In the genomic region with DNA sequence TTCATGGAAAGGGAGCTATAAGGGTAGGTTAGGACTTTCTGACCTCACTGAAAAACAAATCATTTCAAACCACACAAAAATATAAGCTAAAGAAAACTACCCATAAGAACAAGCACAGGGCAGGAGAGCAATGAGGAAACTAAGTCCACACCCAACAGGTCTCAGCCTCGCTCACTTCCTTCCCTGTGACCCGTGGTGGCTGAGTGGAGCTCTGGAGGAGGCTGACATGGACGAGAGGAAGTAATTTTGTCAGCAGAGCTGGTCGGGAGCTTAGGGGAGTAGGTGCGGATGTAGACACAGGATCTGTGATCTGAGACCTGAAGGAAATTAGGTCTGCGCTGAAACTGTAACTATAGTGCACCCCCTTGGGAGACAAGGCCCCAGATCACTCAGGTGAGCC, we compare ENCODE assay signal across 28 mouse cellular contexts. TPM values are rescaled to one million over a fixed set of nuclear protein-coding genes. Genes with fewer than 3 reads are reported as not detected.
DNase-seq lines count a peak whose midpoint lies in the region; ATAC-seq and TF ChIP-seq lines count a peak whose summit lies in the region.
"Had no signal": no experiment of that assay in that cellular context is flagged by ENCODE, and none has a peak within 500 bp of the region (broad histone marks: within the 10 kb centered on the region; RNA-seq: fewer than 3 reads in every experiment).

No protein-coding gene starts in this region.

- no peak overlapping the region for H3K4me3 ChIP-seq in thymus, adult 2 months (ENCODE audit: control insufficient read depth, insufficient read depth, low read length)
- no peak overlapping the region for H3K4me3 ChIP-seq in MEL (ENCODE audit: control insufficient read depth in 1 of 2, insufficient read depth in 1 of 2, low read depth in 2 of 2, low read length in 2 of 2)
- H3K4me3 ChIP-seq: forebrain, embryonic 10.5 days; forebrain, embryonic 13.5 days had no signal

- DNase-seq in thymus, postnatal 0 days (ENCODE audit: low spot score): peak; percentile 10
- DNase-seq in thymus, adult 2 months: no peak
- DNase-seq in MEL (ENCODE audit: low read depth, low spot score): peak; percentile 27
- DNase-seq in embryo, embryonic 10 days (ENCODE audit: low spot score): no peak
- DNase-seq in kidney, postnatal 14 days: no peak
- DNase-seq in left cerebral cortex, adult 11 months (ENCODE audit: low spot score): no peak
- DNase-seq: adrenal gland, postnatal 10 days; adrenal gland, postnatal 36 days; cerebellum, adult 2 months; cerebellum, adult 9-11 months; cerebellum, postnatal 25 days; gastrocnemius, postnatal 10 days; gastrocnemius, postnatal 36 days; heart, postnatal 36 days had no signal

- TF ChIP-seq RAD21 in MEL (IDR thresholded peaks at IDR 0.05; ENCODE audit: low read depth, low read length): no peak

- H3K36me3 ChIP-seq in thymus, adult 2 months (ENCODE audit: control insufficient read depth, insufficient read depth, low read length): no peaks in the 10 kb centered on the region
- H3K36me3 ChIP-seq in MEL (ENCODE audit: control insufficient read depth in 1 of 2, insufficient read depth in 2 of 2, low read length in 2 of 2): no peaks in the 10 kb centered on the region
- H3K36me3 ChIP-seq: forebrain, embryonic 10.5 days had no signal

- H3K79me2 ChIP-seq in MEL (ENCODE audit: control insufficient read depth, insufficient read depth, low read length, poor library complexity): no peaks in the 10 kb centered on the region

- WGBS in thymus, adult 2 months: 15% methylated on average over 6 of the region's 6 CpGs

- no peak for TF ChIP-seq POLR2A in thymus, adult 2 months (IDR thresholded peaks at IDR 0.05; ENCODE audit: control insufficient read depth, extremely low read depth, insufficient read depth, low read length, poor library complexity)
- no peak for TF ChIP-seq POLR2A in MEL (IDR thresholded peaks at IDR 0.05; ENCODE audit: control insufficient read depth in 1 of 2, insufficient read depth in 1 of 2, low read depth in 1 of 2, low read length in 2 of 2, poor library complexity in 1 of 2)

- ATAC-seq in hematopoietic stem cell, adult 5-6 weeks (replicated peaks in 1 of 2; ENCODE audit: insufficient read depth in 1 of 2, low FRiP score in 2 of 2, low TSS enrichment in 1 of 2, low read depth in 1 of 2, poor library complexity in 2 of 2, severe bottlenecking in 2 of 2): peak; percentile 80 to 89
- peak; percentile 89 for ATAC-seq in megakaryocyte progenitor cell, adult 5-6 weeks (replicated peaks; ENCODE audit: poor library complexity)
- ATAC-seq: forebrain, embryonic 13.5 days; forebrain, embryonic 16.5 days; hindbrain, postnatal 0 days; Patski had no signal

- H3K27ac ChIP-seq in thymus, adult 2 months (ENCODE audit: control insufficient read depth, insufficient read depth, low read length): no peak overlapping the region
- no peak overlapping the region for H3K27ac ChIP-seq in MEL (ENCODE audit: control insufficient read depth, low read depth, low read length)
- H3K27ac ChIP-seq: forebrain, embryonic 10.5 days; forebrain, embryonic 13.5 days; hindbrain, embryonic 14.5 days; hindbrain, postnatal 0 days had no signal

- no peaks in the 10 kb centered on the region for H3K9me3 ChIP-seq in MEL (replicated peaks; ENCODE audit: insufficient read depth, low read length)
- H3K9me3 ChIP-seq: forebrain, embryonic 10.5 days; forebrain, embryonic 13.5 days had no signal

- no peak overlapping the region for H3K9ac ChIP-seq in MEL (ENCODE audit: control insufficient read depth, low read depth, low read length, poor library complexity, severe bottlenecking)
- H3K9ac ChIP-seq: forebrain, embryonic 13.5 days; hindbrain, embryonic 14.5 days had no signal

- no peak for TF ChIP-seq CTCF in thymus, adult 2 months (IDR thresholded peaks at IDR 0.05; ENCODE audit: borderline replicate concordance, control insufficient read depth, extremely low read depth, insufficient read depth, low read length, poor library complexity)
- TF ChIP-seq CTCF in MEL (IDR thresholded peaks at IDR 0.05 in 2 of 3, conservative IDR thresholded peaks at IDR 0.05 in 1 of 3; ENCODE audit: control insufficient read depth in 1 of 3, insufficient read depth in 1 of 3, low read depth in 2 of 3, low read length in 3 of 3, poor library complexity in 1 of 3, severe bottlenecking in 1 of 3): no peak

- peaks cover 14% of the 10 kb centered on the region for H3K4me1 ChIP-seq in thymus, adult 2 months (replicated peaks; ENCODE audit: control insufficient read depth, insufficient read depth, low read length)
- H3K4me1 ChIP-seq in MEL (ENCODE audit: control insufficient read depth in 1 of 2, insufficient read depth in 2 of 2, low read length in 2 of 2): no peaks in the 10 kb centered on the region
- H3K4me1 ChIP-seq: forebrain, embryonic 10.5 days; forebrain, embryonic 13.5 days had no signal

- TF ChIP-seq EP300 in MEL (IDR thresholded peaks at IDR 0.05; ENCODE audit: low read depth in 1 of 2, low read length in 2 of 2): no peak

- H3K27me3 ChIP-seq in thymus, adult 2 months (ENCODE audit: control insufficient read depth, insufficient read depth, low read length): no peaks in the 10 kb centered on the region
- peaks cover 6 to 14% of the 10 kb centered on the region in 2 experiments; a peak in 3 of 4 replicates for H3K27me3 ChIP-seq in MEL (ENCODE audit: control insufficient read depth in 1 of 2, insufficient read depth in 2 of 2, low read length in 2 of 2)
- H3K27me3 ChIP-seq: forebrain, embryonic 13.5 days had no signal

TF ChIP-seq in MEL, 35 proteins besides CTCF, POLR2A, EP300 and RAD21:
- TF ChIP-seq ZKSCAN1 (IDR thresholded peaks at IDR 0.05; ENCODE audit: low read depth, low read length) (no peak), CHD2 (IDR thresholded peaks at IDR 0.05; ENCODE audit: low read length) (no peak), SIN3A (IDR thresholded peaks at IDR 0.05; ENCODE audit: low read length) (no peak), UBTF (IDR thresholded peaks at IDR 0.05; ENCODE audit: borderline replicate concordance, insufficient read depth, low read depth, low read length) (no peak), MXI1 (IDR thresholded peaks at IDR 0.05; ENCODE audit: low read depth, low read length) (no peak), ZC3H11A (IDR thresholded peaks at IDR 0.05; ENCODE audit: low read depth, low read length) (no peak), USF2 (IDR thresholded peaks at IDR 0.05; ENCODE audit: borderline replicate concordance in 1 of 2, insufficient read depth in 1 of 2, low read depth in 1 of 2, low read length in 2 of 2) (no peak)

RNA-seq across cellular contexts. Expression of a gene that starts 21.4 kb away (rescaled TPM):
- polyA plus RNA-seq in thymus, postnatal 0 days (2015; fragmentation: Nextera tagmentation; extraction: Ambion mirVana): 16.1 and 21.3 TPM in 2 replicates
- 3.1 and 5.1 TPM in 2 replicates for polyA plus RNA-seq in thymus, adult 2 months (2012; rRNA removed)
- 0.10 and 0.69 TPM in 2 replicates for total RNA-seq in MEL (2012; rRNA removed)
- 1 to 10 TPM in 1 of 2 experiments, not detected in 1; 1.4 TPM for polyA plus RNA-seq in MEL (2012; ENCODE audit: insufficient read depth in 1 of 2, insufficient read length in 2 of 2, low read depth in 1 of 2, low replicate concordance in 2 of 2, missing spikeins in 1 of 2)
- not detected in 2 replicates for total RNA-seq in hematopoietic stem cell, adult 5-6 weeks (2017)
- 0.51 and 1.3 TPM in 2 replicates for total RNA-seq in megakaryocyte progenitor cell, adult 5-6 weeks (2015)
- total RNA-seq in megakaryocyte progenitor cell, adult 5-6 weeks (2017): 0.37 TPM in 1 of 2 replicates, not detected in the other

RNA-seq across cellular contexts. Expression of a gene that starts 21.4 kb away (rescaled TPM):
- 37.5 and 39.0 TPM in 2 replicates for polyA plus RNA-seq in thymus, postnatal 0 days (2015; fragmentation: Nextera tagmentation; extraction: Ambion mirVana)
- 20.6 and 25.8 TPM in 2 replicates for polyA plus RNA-seq in thymus, adult 2 months (2012; rRNA removed)
- total RNA-seq in MEL (2012; rRNA removed): 3.8 and 5.0 TPM in 2 replicates
- polyA plus RNA-seq in MEL (2012; ENCODE audit: insufficient read depth in 1 of 2, insufficient read length in 2 of 2, low read depth in 1 of 2, low replicate concordance in 2 of 2, missing spikeins in 1 of 2): 1 to 10 TPM in 1 of 2 experiments, not detected in 1; 6.5 TPM
- 7.7 and 10.9 TPM in 2 replicates for total RNA-seq in hematopoietic stem cell, adult 5-6 weeks (2017)
- total RNA-seq in megakaryocyte progenitor cell, adult 5-6 weeks (2015): 11.0 and 13.0 TPM in 2 replicates
- total RNA-seq in megakaryocyte progenitor cell, adult 5-6 weeks (2017): 9.5 and 12.2 TPM in 2 replicates

RNA-seq across cellular contexts. Expression of a gene that starts 39.5 kb away (rescaled TPM):
- polyA plus RNA-seq in thymus, postnatal 0 days (2015; fragmentation: Nextera tagmentation; extraction: Ambion mirVana): 42.1 and 43.7 TPM in 2 replicates
- 27.5 and 35.3 TPM in 2 replicates for polyA plus RNA-seq in thymus, adult 2 months (2012; rRNA removed)
- total RNA-seq in MEL (2012; rRNA removed): 185 and 216 TPM in 2 replicates
- 100 to 1,000 TPM; 265 to 627 TPM for polyA plus RNA-seq in MEL (2012; ENCODE audit: insufficient read depth in 1 of 2, insufficient read length in 2 of 2, low read depth in 1 of 2, low replicate concordance in 2 of 2, missing spikeins in 1 of 2)
- 60.8 and 74.1 TPM in 2 replicates for total RNA-seq in hematopoietic stem cell, adult 5-6 weeks (2017)
- 204 and 222 TPM in 2 replicates for total RNA-seq in megakaryocyte progenitor cell, adult 5-6 weeks (2015)
- total RNA-seq in megakaryocyte progenitor cell, adult 5-6 weeks (2017): 73.0 and 85.0 TPM in 2 replicates

RNA-seq across cellular contexts. Expression of a gene that starts 56.7 kb away (rescaled TPM):
- polyA plus RNA-seq in thymus, postnatal 0 days (2015; fragmentation: Nextera tagmentation; extraction: Ambion mirVana): 11.9 and 15.9 TPM in 2 replicates
- polyA plus RNA-seq in thymus, adult 2 months (2012; rRNA removed): 16.1 and 19.8 TPM in 2 replicates
- total RNA-seq in MEL (2012; rRNA removed): 11.8 and 13.4 TPM in 2 replicates
- 10 to 100 TPM in 1 of 2 experiments, not detected in 1; 15.5 TPM for polyA plus RNA-seq in MEL (2012; ENCODE audit: insufficient read depth in 1 of 2, insufficient read length in 2 of 2, low read depth in 1 of 2, low replicate concordance in 2 of 2, missing spikeins in 1 of 2)
- 7.4 and 11.8 TPM in 2 replicates for total RNA-seq in hematopoietic stem cell, adult 5-6 weeks (2017)
- total RNA-seq in megakaryocyte progenitor cell, adult 5-6 weeks (2015): 3.7 and 4.0 TPM in 2 replicates
- 4.7 and 7.6 TPM in 2 replicates for total RNA-seq in megakaryocyte progenitor cell, adult 5-6 weeks (2017)

RNA-seq across cellular contexts. Expression of a gene that starts 57.0 kb away (rescaled TPM):
- polyA plus RNA-seq in thymus, postnatal 0 days (2015; fragmentation: Nextera tagmentation; extraction: Ambion mirVana): 0.23 and 2.2 TPM in 2 replicates
- not detected in 2 replicates for polyA plus RNA-seq in thymus, adult 2 months (2012; rRNA removed)
- total RNA-seq in MEL (2012; rRNA removed): 3.9 and 5.2 TPM in 2 replicates
- polyA plus RNA-seq in MEL (2012; ENCODE audit: insufficient read depth in 1 of 2, insufficient read length in 2 of 2, low read depth in 1 of 2, low replicate concordance in 2 of 2, missing spikeins in 1 of 2): 1 to 10 TPM in 1 of 2 experiments, not detected in 1; 2.0 TPM
- not detected in 2 replicates for total RNA-seq in hematopoietic stem cell, adult 5-6 weeks (2017)
- total RNA-seq in megakaryocyte progenitor cell, adult 5-6 weeks (2015): 0.24 and 0.52 TPM in 2 replicates
- 1.1 TPM in 1 of 2 replicates, not detected in the other for total RNA-seq in megakaryocyte progenitor cell, adult 5-6 weeks (2017)
- total RNA-seq: adrenal gland, adult 18-20 months; adrenal gland, postnatal 10 days; adrenal gland, postnatal 36 days; gastrocnemius, adult 18-20 months; gastrocnemius, postnatal 36 days; heart, postnatal 36 days; hindbrain, postnatal 0 days had no signal
- polyA plus RNA-seq: embryonic facial prominence, embryonic 11.5 days; forebrain, embryonic 13.5 days; heart, embryonic 11.5 days; heart, embryonic 14.5 days; heart, postnatal 0 days; Patski had no signal

Comparison
In these comparisons a context has a peak if more than half of its experiments do, and no peak if none do; other contexts are left out.
1. DNase-seq: peak in thymus, postnatal 0 days (single experiment) and MEL (single experiment); none in thymus, adult 2 months (single experiment), embryo, embryonic 10 days (single experiment), kidney, postnatal 14 days (single experiment) and left cerebral cortex, adult 11 months (single experiment).